Mouse (Mus musculus) cerebellum, adult 11 months (tissue): ENCODE measurements at regions not wholly inside any gene's neighbourhood (a gene's known extent, or its start where the extent isn't known, plus 50 kb on each side); places are given as distances from the start of the nearest gene placed in this dataset.

Source experiments
- DNase-seq: peaks from one replicate; pipeline ENCODE4 v3.0.0; 2022

DNA sequence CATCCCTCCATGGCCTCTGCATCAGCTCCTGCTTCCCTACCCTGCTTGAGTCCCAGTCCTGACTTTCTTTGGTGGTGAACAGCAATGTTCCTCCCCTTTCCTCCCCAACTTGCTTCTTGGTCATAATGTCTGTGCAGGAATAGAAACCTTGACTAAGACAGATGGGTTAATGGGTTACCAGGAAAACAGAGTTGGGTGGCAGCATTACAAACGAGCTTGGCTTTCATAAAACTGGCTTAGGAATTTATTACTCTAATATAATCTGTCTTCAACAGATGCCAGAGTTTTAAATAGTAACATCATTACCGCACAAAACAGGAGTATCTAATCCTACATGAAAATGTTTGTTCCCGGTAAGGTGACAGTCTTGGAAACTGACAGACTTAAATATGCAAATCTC, 77.7 kb upstream of the Nphp3 start:
- DNase-seq = no peak

DNA sequence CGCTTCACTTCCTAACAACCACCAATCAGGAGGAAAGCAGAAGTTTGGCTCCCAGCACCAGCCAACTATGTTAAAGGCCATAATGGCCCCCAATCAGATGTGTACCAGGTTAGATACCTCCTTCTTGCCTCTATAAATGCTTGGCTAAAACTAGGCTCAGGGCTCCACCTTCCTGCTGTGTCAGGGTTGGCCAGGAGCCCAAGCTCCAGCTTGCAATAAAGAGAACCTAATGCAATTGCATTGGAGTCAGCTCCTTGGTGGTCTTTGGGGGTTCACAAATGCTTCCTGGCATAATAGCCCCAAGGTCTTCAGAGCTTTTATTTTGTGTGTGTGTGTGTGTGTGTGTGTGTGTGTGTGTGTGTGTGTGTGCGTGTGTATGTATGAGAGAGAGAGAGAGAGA, 76.9 kb upstream of the Nphp3 start:
- no peak for DNase-seq

DNA sequence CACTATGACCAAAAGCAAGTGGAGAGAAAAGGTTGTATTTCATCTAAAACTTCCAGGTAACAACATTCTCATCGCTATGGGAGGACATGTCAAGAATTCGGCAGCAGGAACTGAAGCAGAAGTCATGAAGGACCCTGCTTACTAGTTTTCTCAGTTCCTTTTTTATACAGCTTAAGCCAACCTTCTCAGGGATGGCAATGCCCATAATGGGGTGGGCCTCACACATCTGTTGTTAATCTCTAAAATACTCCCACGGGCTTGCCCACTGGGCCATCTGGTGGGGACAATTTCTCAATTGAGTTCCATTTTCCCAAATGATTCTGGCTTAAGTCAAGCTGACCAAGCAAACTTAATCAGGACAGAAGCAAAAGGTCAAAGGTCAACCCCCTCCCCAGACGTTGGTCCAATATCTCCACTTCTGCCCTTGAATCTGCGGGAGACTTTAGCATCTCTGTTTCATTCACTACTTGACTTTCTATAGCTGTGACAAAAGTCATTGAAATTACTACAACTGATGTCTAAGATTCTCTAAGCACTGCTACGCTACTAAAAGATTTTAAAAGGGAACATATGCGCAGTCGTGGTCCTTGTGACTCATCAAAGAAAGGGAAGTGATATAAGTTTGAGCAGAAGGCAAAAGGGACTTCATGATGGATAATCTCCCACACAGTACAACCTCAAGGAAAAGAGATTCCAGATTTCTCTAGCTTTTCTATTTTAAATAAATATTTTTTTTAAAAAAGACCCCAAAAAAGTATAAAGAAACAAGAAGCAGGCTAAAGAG, 73.4 kb upstream of the Nphp3 start:
- no peak for DNase-seq

DNA sequence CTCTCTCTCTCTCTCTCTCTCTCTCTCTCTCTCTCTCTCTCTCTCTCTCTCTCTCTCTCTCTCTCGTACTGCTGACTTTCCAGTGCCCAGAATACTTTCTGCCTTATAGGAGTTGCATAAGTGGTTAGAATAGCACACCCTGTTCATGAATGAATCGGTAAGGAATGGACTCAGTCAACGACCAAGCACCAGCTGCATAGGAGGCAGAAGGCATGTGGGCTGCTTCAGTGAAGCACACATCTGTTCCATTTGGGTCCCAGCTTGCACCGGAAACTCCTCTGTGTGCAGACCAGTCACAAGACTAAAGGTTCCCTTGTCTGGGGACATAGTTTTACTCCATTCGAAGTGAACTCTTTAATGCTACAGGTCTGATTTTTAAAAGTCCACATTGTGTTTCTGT, 64.3 kb upstream of the Nphp3 start:
- no peak for DNase-seq

DNA sequence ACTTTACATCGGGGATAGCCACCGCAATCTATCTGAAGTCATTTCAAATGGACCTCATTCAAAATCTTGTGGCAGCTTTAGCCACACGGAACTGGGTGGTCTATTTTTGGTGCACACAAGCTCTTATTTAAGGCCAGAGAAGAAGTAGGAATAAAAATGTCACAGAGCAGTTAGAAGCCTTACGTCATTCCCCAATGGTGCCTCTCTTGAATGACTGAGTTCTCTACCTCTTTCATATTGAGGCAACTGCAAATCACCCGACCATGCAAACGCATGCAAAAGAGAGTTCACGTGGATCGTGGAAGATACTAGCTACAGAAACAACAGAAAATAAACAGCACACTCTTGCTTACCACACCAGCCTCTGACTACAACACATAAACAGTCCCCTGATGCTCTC, 62.3 kb upstream of the Nphp3 start:
- no peak for DNase-seq

DNA sequence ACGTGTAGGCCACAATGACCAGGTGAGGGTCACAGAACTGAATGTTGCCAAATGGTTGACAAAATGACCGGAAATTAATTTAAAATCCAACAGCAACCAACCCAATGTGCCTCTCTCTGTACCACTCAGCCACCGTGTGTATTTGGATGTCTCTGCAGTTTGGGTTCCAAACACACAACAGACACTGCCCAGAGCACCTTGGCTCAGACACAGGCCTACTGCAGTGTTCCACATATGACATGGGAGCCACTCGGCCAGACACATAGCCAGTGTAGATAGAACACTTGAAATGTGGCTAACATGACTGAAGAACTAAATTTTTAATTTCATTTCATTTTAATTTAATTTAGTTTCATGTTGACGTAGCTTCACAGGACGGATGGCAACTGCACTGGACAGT, 61.8 kb upstream of the Nphp3 start:
- DNase-seq = no peak

DNA sequence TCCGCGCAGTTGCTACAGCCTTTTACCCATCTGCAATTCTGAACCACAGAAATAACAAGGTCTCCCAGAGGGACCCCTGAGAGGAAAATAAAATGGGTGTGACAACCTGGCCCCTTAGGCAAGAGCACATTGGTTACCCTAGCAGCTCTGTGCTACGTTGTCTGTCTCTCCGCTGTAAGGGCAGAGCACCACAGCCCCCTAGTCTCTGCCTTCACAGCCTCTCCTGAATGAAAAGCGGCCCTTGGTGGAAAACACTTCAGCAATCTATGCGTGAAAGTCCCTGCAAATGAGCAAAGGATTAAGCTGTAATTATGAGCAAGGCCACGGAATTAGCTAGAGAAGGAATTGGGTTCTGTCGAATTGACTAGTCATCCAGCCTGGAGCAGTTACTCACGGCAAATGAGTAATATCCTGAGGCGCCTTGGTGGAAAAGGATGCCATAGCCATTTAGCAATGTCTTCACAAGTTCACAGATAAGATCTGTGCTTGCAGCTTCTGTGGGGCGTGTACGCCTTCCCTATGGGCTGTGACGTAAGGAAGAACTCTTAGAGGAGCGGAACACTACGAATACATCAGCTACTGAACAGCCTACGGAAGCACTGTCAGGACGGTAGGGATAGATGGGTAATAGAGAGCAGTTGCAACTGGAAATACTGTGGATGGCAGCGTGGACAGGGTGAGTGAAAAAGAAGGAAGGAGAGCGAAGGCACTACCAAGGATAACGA, 61.0 kb upstream of the Nphp3 start:
- no peak for DNase-seq

DNA sequence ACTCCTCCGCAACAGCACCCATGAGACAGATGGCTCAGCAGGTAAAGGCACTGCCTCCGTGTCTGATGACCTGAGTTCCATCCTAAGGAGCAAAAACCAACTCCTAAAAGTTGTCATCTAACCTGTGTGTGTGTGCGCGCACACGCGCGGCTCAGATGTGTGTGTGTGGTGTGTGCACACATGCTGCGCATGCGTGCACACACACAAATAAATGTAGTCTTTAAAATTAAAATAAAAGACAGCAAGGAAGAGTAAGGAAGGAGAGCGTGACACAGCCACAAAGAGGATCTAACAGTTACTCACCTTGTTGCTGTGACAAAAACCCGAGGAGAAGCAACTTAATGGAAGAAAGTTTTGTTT, 60.5 kb upstream of the Nphp3 start:
- no peak for DNase-seq

DNA sequence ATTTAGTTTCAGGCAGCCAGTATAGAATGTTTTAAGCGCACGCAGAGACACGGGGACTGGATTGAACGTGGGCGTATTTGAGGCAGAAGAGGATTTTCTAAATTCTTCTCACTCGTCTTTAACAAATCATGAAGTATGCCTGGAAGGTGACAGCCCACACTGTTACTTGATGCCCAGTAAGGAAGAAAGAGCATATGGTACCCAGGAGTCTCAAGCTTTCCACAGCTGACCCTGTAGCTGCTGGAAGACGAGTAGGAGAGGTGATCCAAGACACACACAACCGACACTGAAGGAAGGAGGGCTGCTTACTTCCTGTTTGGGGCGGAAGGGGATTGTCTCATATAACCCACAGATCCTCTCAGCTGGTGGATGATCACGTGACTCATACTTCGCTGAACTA, 56.9 kb upstream of the Nphp3 start:
- DNase-seq = no peak

DNA sequence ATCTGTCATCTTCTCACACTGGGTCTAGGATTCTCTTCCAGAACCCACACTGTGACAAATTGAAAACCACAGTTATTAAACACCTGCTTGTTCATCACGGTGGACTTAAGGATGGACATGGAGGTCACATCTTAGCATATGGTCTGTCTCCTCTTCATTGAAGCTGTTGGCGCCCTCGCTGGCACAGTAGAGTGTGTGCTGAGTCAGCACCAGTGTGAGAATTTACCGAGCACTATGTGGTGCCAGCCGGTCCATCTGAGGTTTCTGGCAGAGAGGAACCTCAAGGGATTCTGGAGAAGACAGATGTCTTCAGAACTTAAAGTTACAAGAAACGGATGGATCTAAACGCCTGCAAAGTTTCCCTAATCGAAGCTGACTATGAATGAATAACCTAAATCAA, 50.5 kb upstream of the Nphp3 start:
- no peak for DNase-seq
